Mouse (Mus musculus): ENCODE data around the gene Ano8. TPM values are rescaled to one million over a fixed set of nuclear protein-coding genes. Genes with fewer than 3 reads are reported as not detected.

Gene Ano8
- 2.6 TPM for polyA plus RNA-seq (2014; fragmentation: Illumina TruSeq; extraction: RNeasy Lipid Tissue Mini Kit (QIAGEN cat#74804); ENCODE audit: low read depth, low replicate concordance)

GRCm38 (mm10) chr8:71485142-71486135, at the start of gene Ano8:
Gene Ano8 (minus strand): TSS chr8:71485963.

GRCm38 (mm10) chr8:71525226-71526050, 39.7 kb upstream of the Ano8 start, which contains the start of gene Ccdc194:
Gene Ccdc194 (minus strand): TSS chr8:71525711.

GRCm38 (mm10) chr8:71511644-71512043, 25.9 kb upstream of the Ano8 start, which contains the start of gene Plvap:
Gene Plvap (minus strand): TSS chr8:71511752.

GRCm38 (mm10) chr8:71487691-71488445, 2.1 kb upstream of the Ano8 start, which contains the start of gene Gtpbp3:
Gene Gtpbp3 (plus strand): TSS chr8:71488103.

GRCm38 (mm10) chr8:71468916-71469315, 16.8 kb downstream of the Ano8 start, which contains the start of gene Dda1:
Gene Dda1 (plus strand): TSS chr8:71469199.

GRCm38 (mm10) chr8:71464513-71465500, 21.0 kb downstream of the Ano8 start, which contains the start of gene Mrpl34:
Gene Mrpl34 (plus strand): TSS chr8:71464959.

GRCm38 (mm10) chr8:71463188-71464033, 22.4 kb downstream of the Ano8 start, which contains the start of gene Abhd8:
Gene Abhd8 (minus strand): TSS chr8:71463655.

Other genes with a start within 250 kb of the Ano8 start
- 3.0 TPM for gene Myo9b, start 213.2 kb downstream of the Ano8 start, polyA plus RNA-seq (2014; fragmentation: Illumina TruSeq; extraction: RNeasy Lipid Tissue Mini Kit (QIAGEN cat#74804); ENCODE audit: low read depth, low replicate concordance)
- gene Haus8, start 213.0 kb downstream of the Ano8 start, polyA plus RNA-seq (2014; fragmentation: Illumina TruSeq; extraction: RNeasy Lipid Tissue Mini Kit (QIAGEN cat#74804); ENCODE audit: low read depth, low replicate concordance): 5.1 TPM
- 3.3 TPM for gene Use1, start 119.1 kb downstream of the Ano8 start, polyA plus RNA-seq (2014; fragmentation: Illumina TruSeq; extraction: RNeasy Lipid Tissue Mini Kit (QIAGEN cat#74804); ENCODE audit: low read depth, low replicate concordance)
- gene Ocel1, start 114.7 kb downstream of the Ano8 start, polyA plus RNA-seq (2014; fragmentation: Illumina TruSeq; extraction: RNeasy Lipid Tissue Mini Kit (QIAGEN cat#74804); ENCODE audit: low read depth, low replicate concordance): 4.4 TPM
- gene Nr2f6, start 104.0 kb downstream of the Ano8 start, polyA plus RNA-seq (2014; fragmentation: Illumina TruSeq; extraction: RNeasy Lipid Tissue Mini Kit (QIAGEN cat#74804); ENCODE audit: low read depth, low replicate concordance): 3.3 TPM
- gene Ushbp1, start 90.2 kb downstream of the Ano8 start, polyA plus RNA-seq (2014; fragmentation: Illumina TruSeq; extraction: RNeasy Lipid Tissue Mini Kit (QIAGEN cat#74804); ENCODE audit: low read depth, low replicate concordance): 1.1 TPM
- gene Babam1, start 89.1 kb downstream of the Ano8 start, polyA plus RNA-seq (2014; fragmentation: Illumina TruSeq; extraction: RNeasy Lipid Tissue Mini Kit (QIAGEN cat#74804); ENCODE audit: low read depth, low replicate concordance): 9.8 TPM
- gene Ankle1, start 80.0 kb downstream of the Ano8 start, polyA plus RNA-seq (2014; fragmentation: Illumina TruSeq; extraction: RNeasy Lipid Tissue Mini Kit (QIAGEN cat#74804); ENCODE audit: low read depth, low replicate concordance): 1.8 TPM
- 0.32 TPM for gene Abhd8, start 22.3 kb downstream of the Ano8 start, polyA plus RNA-seq (2014; fragmentation: Illumina TruSeq; extraction: RNeasy Lipid Tissue Mini Kit (QIAGEN cat#74804); ENCODE audit: low read depth, low replicate concordance)
- 8.3 TPM for gene Mrpl34, start 21.0 kb downstream of the Ano8 start, polyA plus RNA-seq (2014; fragmentation: Illumina TruSeq; extraction: RNeasy Lipid Tissue Mini Kit (QIAGEN cat#74804); ENCODE audit: low read depth, low replicate concordance)
- gene Dda1, start 16.8 kb downstream of the Ano8 start, polyA plus RNA-seq (2014; fragmentation: Illumina TruSeq; extraction: RNeasy Lipid Tissue Mini Kit (QIAGEN cat#74804); ENCODE audit: low read depth, low replicate concordance): 2.8 TPM
- gene Gtpbp3, start 2.1 kb upstream of the Ano8 start, polyA plus RNA-seq (2014; fragmentation: Illumina TruSeq; extraction: RNeasy Lipid Tissue Mini Kit (QIAGEN cat#74804); ENCODE audit: low read depth, low replicate concordance): 2.2 TPM
- 2.2 TPM for gene Plvap, start 25.8 kb upstream of the Ano8 start, polyA plus RNA-seq (2014; fragmentation: Illumina TruSeq; extraction: RNeasy Lipid Tissue Mini Kit (QIAGEN cat#74804); ENCODE audit: low read depth, low replicate concordance)
- not detected for gene Ccdc194, start 39.7 kb upstream of the Ano8 start, polyA plus RNA-seq (2014; fragmentation: Illumina TruSeq; extraction: RNeasy Lipid Tissue Mini Kit (QIAGEN cat#74804); ENCODE audit: low read depth, low replicate concordance)
- 1.5 TPM for gene Bst2, start 51.5 kb upstream of the Ano8 start, polyA plus RNA-seq (2014; fragmentation: Illumina TruSeq; extraction: RNeasy Lipid Tissue Mini Kit (QIAGEN cat#74804); ENCODE audit: low read depth, low replicate concordance)
- 3.3 TPM for gene Mvb12a, start 57.0 kb upstream of the Ano8 start, polyA plus RNA-seq (2014; fragmentation: Illumina TruSeq; extraction: RNeasy Lipid Tissue Mini Kit (QIAGEN cat#74804); ENCODE audit: low read depth, low replicate concordance)
- not detected for gene Tmem221, start 72.9 kb upstream of the Ano8 start, polyA plus RNA-seq (2014; fragmentation: Illumina TruSeq; extraction: RNeasy Lipid Tissue Mini Kit (QIAGEN cat#74804); ENCODE audit: low read depth, low replicate concordance)
- gene Nxnl1, start 80.6 kb upstream of the Ano8 start, polyA plus RNA-seq (2014; fragmentation: Illumina TruSeq; extraction: RNeasy Lipid Tissue Mini Kit (QIAGEN cat#74804); ENCODE audit: low read depth, low replicate concordance): not detected
- 2.5 TPM for gene Slc27a1, start 82.9 kb upstream of the Ano8 start, polyA plus RNA-seq (2014; fragmentation: Illumina TruSeq; extraction: RNeasy Lipid Tissue Mini Kit (QIAGEN cat#74804); ENCODE audit: low read depth, low replicate concordance)
- 0.76 TPM for gene Pgls, start 106.2 kb upstream of the Ano8 start, polyA plus RNA-seq (2014; fragmentation: Illumina TruSeq; extraction: RNeasy Lipid Tissue Mini Kit (QIAGEN cat#74804); ENCODE audit: low read depth, low replicate concordance)
- 1.0 TPM for gene Fam129c, start 111.7 kb upstream of the Ano8 start, polyA plus RNA-seq (2014; fragmentation: Illumina TruSeq; extraction: RNeasy Lipid Tissue Mini Kit (QIAGEN cat#74804); ENCODE audit: low read depth, low replicate concordance)
- 44.9 TPM for gene Colgalt1, start 125.0 kb upstream of the Ano8 start, polyA plus RNA-seq (2014; fragmentation: Illumina TruSeq; extraction: RNeasy Lipid Tissue Mini Kit (QIAGEN cat#74804); ENCODE audit: low read depth, low replicate concordance)
- 0.35 TPM for gene Unc13a, start 185.8 kb upstream of the Ano8 start, polyA plus RNA-seq (2014; fragmentation: Illumina TruSeq; extraction: RNeasy Lipid Tissue Mini Kit (QIAGEN cat#74804); ENCODE audit: low read depth, low replicate concordance)
- not detected for gene Jak3, start 190.3 kb upstream of the Ano8 start, polyA plus RNA-seq (2014; fragmentation: Illumina TruSeq; extraction: RNeasy Lipid Tissue Mini Kit (QIAGEN cat#74804); ENCODE audit: low read depth, low replicate concordance)
- not detected for gene Insl3, start 203.3 kb upstream of the Ano8 start, polyA plus RNA-seq (2014; fragmentation: Illumina TruSeq; extraction: RNeasy Lipid Tissue Mini Kit (QIAGEN cat#74804); ENCODE audit: low read depth, low replicate concordance)
- 169 TPM for gene B3gnt3, start 215.8 kb upstream of the Ano8 start, polyA plus RNA-seq (2014; fragmentation: Illumina TruSeq; extraction: RNeasy Lipid Tissue Mini Kit (QIAGEN cat#74804); ENCODE audit: low read depth, low replicate concordance)
- 0.38 TPM for gene Fcho1, start 239.8 kb upstream of the Ano8 start, polyA plus RNA-seq (2014; fragmentation: Illumina TruSeq; extraction: RNeasy Lipid Tissue Mini Kit (QIAGEN cat#74804); ENCODE audit: low read depth, low replicate concordance)

Measured in sigmoid colon, adult 10 weeks (tissue).